Mouse (Mus musculus) midbrain, postnatal 0 days (tissue): ENCODE measurements around the gene Dock3. TPM values are rescaled to one million over a fixed set of nuclear protein-coding genes. Genes with fewer than 3 reads are reported as not detected.

Experiments
- ATAC-seq: fragments of 200-750 bp; cut with Nextera tagmentation; 2 replicates; pipeline ENCODE4 v1.8.0; 2017; ENCODE audit warnings: moderate number of reproducible peaks, mild to moderate bottlenecking, moderate TSS enrichment, moderate library complexity; ENCODE audit not compliant: low FRiP score
- DNase-seq: peaks from one replicate; pipeline ENCODE4 v3.0.0-alpha.2; 2015; ENCODE audit warnings: low spot score
- H3K27ac ChIP-seq: fragments of 300-500 bp; sonication (generic); 2 replicates; pipeline ENCODE4 v1.5.1; 2014; ENCODE audit warnings: low read depth, mild to moderate bottlenecking, low read length, mixed read lengths
- H3K27me3 ChIP-seq: fragments of 300-500 bp; sonication (generic); 2 replicates; pipeline ENCODE4 v1.6.1; 2014; ENCODE audit warnings: low read length, control low read depth, mixed read lengths; ENCODE audit not compliant: insufficient read depth
- H3K36me3 ChIP-seq: fragments of 300-500 bp; sonication (generic); 2 replicates; pipeline ENCODE4 v1.6.1; 2014; ENCODE audit warnings: low read length, control low read depth, mixed read lengths; ENCODE audit not compliant: insufficient read depth
- H3K4me1 ChIP-seq: fragments of 300-500 bp; sonication (generic); 2 replicates; pipeline ENCODE4 v1.6.1; 2014; ENCODE audit warnings: mild to moderate bottlenecking, control low read depth, antibody characterized with exemption, low read length, mixed read lengths; ENCODE audit not compliant: insufficient read depth
- H3K4me2 ChIP-seq: fragments of 300-500 bp; sonication (generic); 2 replicates; pipeline ENCODE4 v1.6.1; 2014; ENCODE audit warnings: low read depth, mild to moderate bottlenecking, low read length, mixed read lengths; ENCODE audit not compliant: poor library complexity, severe bottlenecking
- H3K4me3 ChIP-seq: fragments of 300-500 bp; sonication (generic); 2 replicates; pipeline ENCODE4 v1.5.1; 2014; ENCODE audit warnings: low read depth, mild to moderate bottlenecking, low read length, moderate library complexity
- H3K9ac ChIP-seq: fragments of 300-500 bp; sonication (generic); replicated peaks from 2 replicates; pipeline ENCODE4 v1.6.1; 2014; ENCODE audit warnings: mild to moderate bottlenecking, low read length, moderate library complexity, mixed read lengths; ENCODE audit not compliant: poor library complexity, severe bottlenecking
- H3K9me3 ChIP-seq: fragments of 300-500 bp; sonication (generic); 2 replicates; pipeline ENCODE4 v1.6.1; 2016; ENCODE audit warnings: low read length, control low read depth
- CTCF ChIP-seq: IDR thresholded peaks from 2 replicates; pipeline ENCODE4 v1.5.1; 2016; ENCODE audit warnings: antibody characterized with exemption, mild to moderate bottlenecking
- WGBS: fragments of 180-500 bp; shearing (Covaris S2); extraction: QIAGEN DNeasy Blood & Tissue Kit; methylation state at CpG from one replicate; pipeline ENCODE4 v1.1.7; 2014; 5-methylcytosine and 5-hydroxymethylcytosine counted together
- polyA plus RNA-seq: library from polyadenylated mRNA; unstranded; fragments of >200 nt; fragmentation: Nextera tagmentation; extraction: Ambion mirVana; gene quantifications from 2 replicates; pipeline ENCODE4 v1.2.1, GENCODE M21; 2015
- total RNA-seq: library from RNA; depleted of rRNA; stranded (reverse); fragments of >200 nt; gene quantifications from 2 replicates; pipeline ENCODE4 v1.2.3, GENCODE M21; 2014

Gene Dock3
- total and polyA plus RNA-seq, 2 experiments from 2014 or later = 17.7 to 56.3 TPM

GRCm38 (mm10) chr9:106884306-106884705 is 347.4 kb downstream of the Dock3 start:
- H3K9me3 ChIP-seq = no peaks in the 10 kb centered on the region
- H3K4me3 ChIP-seq = peak overlapping the region; percentile 88
- 36% methylated on average over 16 of the region's 16 CpGs for WGBS
- DNase-seq (no peak), ATAC-seq (no peak)
- no peak overlapping the region for H3K27ac ChIP-seq
- no peak for TF ChIP-seq CTCF
- H3K27me3 ChIP-seq = no peaks in the 10 kb centered on the region
- peak overlapping the region; percentile 97 for H3K4me2 ChIP-seq
- peak overlapping the region; percentile 94; the same call in 1 of the 2 replicates for H3K9ac ChIP-seq
- H3K4me1 ChIP-seq = peaks cover 17% of the 10 kb centered on the region
- peaks cover 43% of the 10 kb centered on the region for H3K36me3 ChIP-seq

GRCm38 (mm10) chr9:106883085-106883484 is 348.6 kb downstream of the Dock3 start:
- H3K36me3 ChIP-seq = peaks cover 39% of the 10 kb centered on the region
- H3K9ac ChIP-seq = 0 out of 2 replicates have a peak overlapping the region, but pooled peaks have one; percentile 19
- 70% methylated on average over 3 of the region's 3 CpGs for WGBS
- peak overlapping the region; percentile 28 for H3K4me2 ChIP-seq
- H3K4me3 ChIP-seq = no peak overlapping the region
- no peak overlapping the region for H3K27ac ChIP-seq
- ATAC-seq = no peak
- DNase-seq = no peak
- H3K9me3 ChIP-seq = no peaks in the 10 kb centered on the region
- peaks cover 17% of the 10 kb centered on the region for H3K4me1 ChIP-seq
- TF ChIP-seq CTCF = no peak
- H3K27me3 ChIP-seq = no peaks in the 10 kb centered on the region

GRCm38 (mm10) chr9:106882176-106882575 is 349.5 kb downstream of the Dock3 start:
- no peaks in the 10 kb centered on the region for H3K9me3 ChIP-seq
- 68% methylated on average over 4 of the region's 4 CpGs for WGBS
- H3K9ac ChIP-seq = no peak overlapping the region
- DNase-seq (no peak), ATAC-seq (no peak)
- H3K27ac ChIP-seq = no peak overlapping the region
- no peaks in the 10 kb centered on the region for H3K27me3 ChIP-seq
- no peak overlapping the region for H3K4me3 ChIP-seq
- H3K4me1 ChIP-seq = peaks cover 17% of the 10 kb centered on the region
- TF ChIP-seq CTCF = no peak
- H3K36me3 ChIP-seq = peaks cover 44% of the 10 kb centered on the region
- H3K4me2 ChIP-seq = no peak overlapping the region

GRCm38 (mm10) chr9:106881071-106881755 is 350.5 kb downstream of the Dock3 start:
- H3K27me3 ChIP-seq = no peaks in the 10 kb centered on the region
- WGBS = 60% methylated on average over 4 of the region's 4 CpGs
- no peak overlapping the region for H3K4me3 ChIP-seq
- H3K4me2 ChIP-seq = no peak overlapping the region
- peaks cover 17% of the 10 kb centered on the region for H3K4me1 ChIP-seq
- H3K9me3 ChIP-seq = no peaks in the 10 kb centered on the region
- peaks cover 51% of the 10 kb centered on the region for H3K36me3 ChIP-seq
- no peak for ATAC-seq
- H3K9ac ChIP-seq = no peak overlapping the region
- TF ChIP-seq CTCF = no peak
- H3K27ac ChIP-seq = no peak overlapping the region
- DNase-seq = no peak

- peaks cover 58% of the 10 kb centered on the region for H3K36me3 ChIP-seq
- H3K4me1 ChIP-seq = peaks cover 8% of the 10 kb centered on the region
- H3K9ac ChIP-seq = no peak overlapping the region
Observed at GRCm38 (mm10) chr9:106879471-106879870, 352.2 kb downstream of the Dock3 start.

GRCm38 (mm10) chr9:106876666-106877065 is 355.0 kb downstream of the Dock3 start:
- no peak for TF ChIP-seq CTCF
- Histone ChIP-seq H3K4me2 (no peak overlapping the region), H3K36me3 (peaks cover 49% of the 10 kb centered on the region), H3K9me3 (no peaks in the 10 kb centered on the region), H3K9ac (no peak overlapping the region), H3K4me3 (no peak overlapping the region), H3K27me3 (no peaks in the 10 kb centered on the region), H3K27ac (no peak overlapping the region), H3K4me1 (no peaks in the 10 kb centered on the region)
- whole genome bisulfite sequencing = 90% methylated on average over 3 of the region's 3 CpGs
- ATAC-seq (no peak), DNase-seq (no peak)

More at GRCm38 (mm10) chr9:106879471-106879870, 352.2 kb downstream of the Dock3 start:
- ATAC-seq = no peak
- Histone ChIP-seq H3K4me3 (no peak overlapping the region), H3K27me3 (no peaks in the 10 kb centered on the region), H3K9me3 (no peaks in the 10 kb centered on the region), H3K4me2 (no peak overlapping the region), H3K27ac (no peak overlapping the region)
- TF ChIP-seq CTCF = no peak
- DNase-seq = no peak
- 45% methylated on average over 4 of the region's 4 CpGs for WGBS
